Mouse (Mus musculus) C2C12 (cell line): ENCODE measurements around the gene Trove2. TPM values are rescaled to one million over a fixed set of nuclear protein-coding genes. Genes with fewer than 3 reads are reported as not detected.

Experiments used
- H3K27me3 ChIP-seq: one replicate; pipeline ENCODE4 v1.6.1; 2011; ENCODE audit not compliant: control insufficient read depth, insufficient read depth, insufficient read length
- H3K36me3 ChIP-seq: one replicate; pipeline ENCODE4 v1.6.1; 2011; ENCODE audit not compliant: control insufficient read depth, insufficient read depth
- H3K4me3 ChIP-seq: one replicate; pipeline ENCODE4 v1.5.1; 2011; ENCODE audit warnings: mild to moderate bottlenecking, control low read depth; ENCODE audit not compliant: poor library complexity, insufficient read depth, severe bottlenecking
- H3K79me2 ChIP-seq: one replicate; pipeline ENCODE4 v1.6.1; 2011; ENCODE audit not compliant: control insufficient read depth, insufficient read depth
- H3K79me3 ChIP-seq: one replicate; pipeline ENCODE4 v1.6.1; 2011; ENCODE audit warnings: low read depth, control low read depth
- H3ac ChIP-seq: one replicate; pipeline ENCODE3; 2011; ENCODE audit warnings: low read depth; ENCODE audit not compliant: control insufficient read depth, insufficient read length
- CEBPB ChIP-seq: IDR thresholded peaks from one replicate; pipeline ENCODE4 v1.6.1; 2011; ENCODE audit warnings: low read depth, mild to moderate bottlenecking, control low read depth, moderate library complexity
- CTCF ChIP-seq: IDR thresholded peaks from one replicate; pipeline ENCODE4 v1.5.1; 2011; ENCODE audit not compliant: control insufficient read depth, insufficient read depth, insufficient read length
- FOSL1 ChIP-seq: IDR thresholded peaks from one replicate; pipeline ENCODE4 v1.8.0; 2011; ENCODE audit warnings: mild to moderate bottlenecking, low read length; ENCODE audit not compliant: poor library complexity, insufficient read depth, severe bottlenecking
- MAX ChIP-seq: IDR thresholded peaks from one replicate; pipeline ENCODE4 v1.6.1; 2011; ENCODE audit warnings: mild to moderate bottlenecking, control low read depth
- MYOD1 ChIP-seq: IDR thresholded peaks from one replicate; pipeline ENCODE4 v1.6.1; 2011; ENCODE audit warnings: low read depth; ENCODE audit not compliant: control insufficient read depth, insufficient read length
- MYOG ChIP-seq: IDR thresholded peaks from one replicate; pipeline ENCODE4 v1.6.1; 2011; ENCODE audit not compliant: control insufficient read depth, insufficient read length; ENCODE audit errors: extremely low read depth
- USF1 ChIP-seq: IDR thresholded peaks from one replicate; pipeline ENCODE4 v1.6.1; 2011; ENCODE audit warnings: low read depth, mild to moderate bottlenecking, control low read depth, moderate library complexity
- polyA plus RNA-seq: library from polyadenylated mRNA; unstranded; fragments of >200 nt; fragmentation: generic; extraction: Trizol; gene quantifications from one replicate; pipeline ENCODE4 v1.2.1, GENCODE M21; 2012; ENCODE audit warnings: missing spikeins

The Trove2 gene
- polyA plus RNA-seq, 1 experiment, result 3.0 TPM

- H3K36me3 ChIP-seq, result peaks cover 45% of the 10 kb centered on the region
- TF ChIP-seq MYOD1, result no peak
- TF ChIP-seq MYOG, result no peak
- no peak for TF ChIP-seq MAX
- no peak for TF ChIP-seq USF1
- TF ChIP-seq CEBPB, result no peak
- TF ChIP-seq CTCF, result no peak
- no peak for TF ChIP-seq FOSL1
- no peaks in the 10 kb centered on the region for H3K79me3 ChIP-seq
Measured at GRCm38 (mm10) chr1:143803537-143803936, 26.7 kb upstream of the Trove2 start.

GRCm38 (mm10) chr1:143788584-143789227 is 11.8 kb upstream of the Trove2 start:
- TF ChIP-seq CTCF, result peak; percentile 5
- no peak for TF ChIP-seq FOSL1
- TF ChIP-seq MYOG, result no peak
- no peak for TF ChIP-seq MAX
- TF ChIP-seq CEBPB, result no peak
- no peak for TF ChIP-seq USF1
- no peak for TF ChIP-seq MYOD1
- H3K4me3 ChIP-seq, result no peak overlapping the region
- H3ac ChIP-seq, result no peak overlapping the region
- no peaks in the 10 kb centered on the region for H3K79me3 ChIP-seq
- H3K36me3 ChIP-seq, result peaks cover 44% of the 10 kb centered on the region
- H3K79me2 ChIP-seq, result peaks cover 11% of the 10 kb centered on the region
- H3K27me3 ChIP-seq, result no peaks in the 10 kb centered on the region

More at GRCm38 (mm10) chr1:143803537-143803936, 26.7 kb upstream of the Trove2 start:
- H3K4me3 ChIP-seq, result no peak overlapping the region
- no peaks in the 10 kb centered on the region for H3K27me3 ChIP-seq
- H3K79me2 ChIP-seq, result no peaks in the 10 kb centered on the region
- H3ac ChIP-seq, result no peak overlapping the region

- Histone ChIP-seq H3ac (peak overlapping the region; percentile 89), H3K27me3 (no peaks in the 10 kb centered on the region), H3K79me3 (peaks cover 47% of the 10 kb centered on the region), H3K4me3 (peak overlapping the region; percentile 90), H3K79me2 (peaks cover 91% of the 10 kb centered on the region), H3K36me3 (peaks cover 14% of the 10 kb centered on the region)
- TF ChIP-seq CTCF, result no peak
Measured at GRCm38 (mm10) chr1:143777558-143778218, 820 bp upstream of the Trove2 start.

- Histone ChIP-seq H3K79me2 (peaks cover 72% of the 10 kb centered on the region), H3K27me3 (no peaks in the 10 kb centered on the region), H3K4me3 (no peak overlapping the region), H3ac (no peak overlapping the region), H3K79me3 (peaks cover 37% of the 10 kb centered on the region), H3K36me3 (peaks cover 19% of the 10 kb centered on the region)
- no peak for TF ChIP-seq MYOG
- no peak for TF ChIP-seq CEBPB
- no peak for TF ChIP-seq CTCF
- TF ChIP-seq MAX, result no peak
Measured at GRCm38 (mm10) chr1:143773909-143774308, 3.0 kb downstream of the Trove2 start.

- peaks cover 29% of the 10 kb centered on the region for H3K79me3 ChIP-seq
- no peaks in the 10 kb centered on the region for H3K27me3 ChIP-seq
- H3K4me3 ChIP-seq, result no peak overlapping the region
- peaks cover 64% of the 10 kb centered on the region for H3K79me2 ChIP-seq
- H3K36me3 ChIP-seq, result peaks cover 21% of the 10 kb centered on the region
- TF ChIP-seq MYOG (no peak), MYOD1 (no peak), USF1 (no peak), CEBPB (no peak), CTCF (no peak), FOSL1 (no peak), MAX (no peak)
- H3ac ChIP-seq, result no peak overlapping the region
Measured at GRCm38 (mm10) chr1:143773082-143773481, 3.8 kb downstream of the Trove2 start.
